In the genomic region with DNA sequence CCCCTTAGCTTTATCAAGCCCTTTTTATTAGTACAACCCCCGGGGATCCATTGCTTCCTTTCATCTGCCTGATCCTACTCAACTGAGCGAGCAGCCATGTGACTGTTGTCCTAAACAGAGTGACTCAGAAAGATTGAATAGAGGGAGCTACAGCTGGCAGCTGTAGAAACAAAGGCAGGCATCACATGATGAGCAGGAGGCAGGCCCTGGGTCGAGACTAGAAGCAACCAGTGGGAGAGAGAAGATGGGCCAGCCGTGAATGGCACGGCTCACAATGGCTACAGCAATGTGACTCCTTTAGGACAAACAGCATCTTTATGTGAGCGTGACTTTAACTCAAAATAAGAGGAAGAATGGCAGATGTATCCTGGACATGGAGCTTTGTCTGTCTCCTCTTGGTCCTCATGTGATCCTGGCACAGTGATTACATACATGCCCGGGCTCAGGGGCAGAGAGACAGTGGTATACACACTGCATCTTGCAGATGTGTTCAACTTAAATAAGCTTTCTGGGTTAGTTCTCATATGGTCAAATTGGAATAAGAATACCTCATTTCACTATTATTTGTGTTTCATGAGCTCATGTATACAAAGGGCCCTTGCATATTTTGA, we compare ENCODE assay signal across 11 mouse cellular contexts.
A peak's percentile ranks its signal among the peaks of the same experiment; 100 is the strongest.
DNase-seq lines count a peak whose midpoint lies in the region; ATAC-seq and TF ChIP-seq lines count a peak whose summit lies in the region.
"Had no signal": no experiment of that assay in that cellular context is flagged by ENCODE, and none has a peak within 500 bp of the region (broad histone marks: within the 10 kb centered on the region; RNA-seq: fewer than 3 reads in every experiment).

No protein-coding gene starts in this region.

- peak; percentile 59; the same call in 1 of the 2 replicates for ATAC-seq in hindbrain, embryonic 15.5 days (ENCODE audit: low FRiP score, low read depth)
- ATAC-seq in midbrain, embryonic 14.5 days (ENCODE audit: low FRiP score, low TSS enrichment) = peak; percentile 48

- H3K27ac ChIP-seq in cortical plate, adult 2 months (ENCODE audit: insufficient read depth, low read length) = peak overlapping the region; percentile 41; the same call in 1 of the 2 replicates
- H3K27ac ChIP-seq in hindbrain, embryonic 15.5 days (replicated peaks) = no peak overlapping the region
- H3K27ac ChIP-seq in midbrain, embryonic 14.5 days (replicated peaks; ENCODE audit: low read depth, low read length) = no peak overlapping the region
- H3K27ac ChIP-seq: limb, embryonic 10.5 days had no signal

- peak; percentile 73 for DNase-seq in R1 (ENCODE audit: low read depth, low spot score)
- DNase-seq in midbrain, embryonic 14.5 days = peak; percentile 38
- DNase-seq in lung, adult 2 months = no peak
- no peak for DNase-seq in lung, postnatal 4 days
- no peak for DNase-seq in thymus, postnatal 4 days
- DNase-seq: heart, postnatal 4 days; lung, postnatal 10 days; thymus, adult 18-20 months had no signal

- no peak for TF ChIP-seq POLR2A in cortical plate, adult 2 months (IDR thresholded peaks at IDR 0.05; ENCODE audit: extremely low read depth, insufficient read depth, low read length)
- no peak for TF ChIP-seq POLR2A in lung, adult 2 months (IDR thresholded peaks at IDR 0.05; ENCODE audit: borderline replicate concordance, extremely low read depth, low read depth, low read length)

- 15% methylated on average over 7 of the region's 7 CpGs for WGBS in hindbrain, embryonic 15.5 days
- WGBS in midbrain, embryonic 14.5 days = 12% methylated on average over 7 of the region's 7 CpGs
- WGBS in lung, adult 2 months = 64% methylated on average over 7 of the region's 7 CpGs

- no peak overlapping the region for H3K4me2 ChIP-seq in hindbrain, embryonic 15.5 days
- H3K4me2 ChIP-seq in midbrain, embryonic 14.5 days (ENCODE audit: low read length) = no peak overlapping the region

- H3K4me1 ChIP-seq in cortical plate, adult 2 months (ENCODE audit: control insufficient read depth, insufficient read depth, low read length) = peaks cover 4% of the 10 kb centered on the region; the same call in 1 of the 2 replicates
- no peaks in the 10 kb centered on the region; the same call in 1 of the 2 replicates for H3K4me1 ChIP-seq in hindbrain, embryonic 15.5 days (replicated peaks)
- peaks cover 4% of the 10 kb centered on the region; the same call in 1 of the 2 replicates for H3K4me1 ChIP-seq in midbrain, embryonic 14.5 days (ENCODE audit: control insufficient read depth, insufficient read depth, low read length)
- H3K4me1 ChIP-seq in lung, adult 2 months (ENCODE audit: control insufficient read depth, insufficient read depth, low read length) = no peaks in the 10 kb centered on the region
- H3K4me1 ChIP-seq: limb, embryonic 10.5 days had no signal

- no peak for TF ChIP-seq CTCF in cortical plate, adult 2 months (IDR thresholded peaks at IDR 0.05; ENCODE audit: extremely low read depth, insufficient read depth, low read length)
- TF ChIP-seq CTCF in lung, adult 2 months (IDR thresholded peaks at IDR 0.05; ENCODE audit: insufficient read depth, low read length) = no peak

- H3K9me3 ChIP-seq in hindbrain, embryonic 15.5 days = no peaks in the 10 kb centered on the region
- H3K9me3 ChIP-seq in midbrain, embryonic 14.5 days (ENCODE audit: control insufficient read depth, low read length) = no peaks in the 10 kb centered on the region
- H3K9me3 ChIP-seq: limb, embryonic 10.5 days had no signal

- no peaks in the 10 kb centered on the region for H3K36me3 ChIP-seq in hindbrain, embryonic 15.5 days
- H3K36me3 ChIP-seq in midbrain, embryonic 14.5 days (ENCODE audit: control insufficient read depth, insufficient read depth, low read length) = no peaks in the 10 kb centered on the region
- H3K36me3 ChIP-seq: limb, embryonic 10.5 days had no signal

- no peak overlapping the region for H3K4me3 ChIP-seq in cortical plate, adult 2 months (ENCODE audit: insufficient read depth, low read length)
- no peak overlapping the region for H3K4me3 ChIP-seq in hindbrain, embryonic 15.5 days
- H3K4me3 ChIP-seq in midbrain, embryonic 14.5 days (replicated peaks; ENCODE audit: low read depth, low read length) = no peak overlapping the region
- H3K4me3 ChIP-seq in lung, adult 2 months (replicated peaks; ENCODE audit: extremely low read depth, low read depth, low read length) = no peak overlapping the region
- H3K4me3 ChIP-seq: limb, embryonic 10.5 days had no signal

- H3K27me3 ChIP-seq in hindbrain, embryonic 15.5 days = no peaks in the 10 kb centered on the region
- H3K27me3 ChIP-seq in midbrain, embryonic 14.5 days (ENCODE audit: control insufficient read depth, insufficient read depth, low read length) = no peaks in the 10 kb centered on the region

- H3K9ac ChIP-seq in hindbrain, embryonic 15.5 days = no peak overlapping the region
- H3K9ac ChIP-seq in midbrain, embryonic 14.5 days (replicated peaks; ENCODE audit: low read length) = no peak overlapping the region

Comparison
In these comparisons a context has a peak if more than half of its experiments do, and no peak if none do; other contexts are left out.
1. DNase-seq: peak in R1 (single experiment) and midbrain, embryonic 14.5 days (single experiment); none in lung, adult 2 months (single experiment), lung, postnatal 4 days (0 of 2) and thymus, postnatal 4 days (single experiment).